Mouse (Mus musculus) small intestine, adult 2 months (tissue): ENCODE data around the gene Rab3gap1.

Source experiments
- CTCF ChIP-seq: fragments of 200-500 bp; IDR thresholded peaks from 2 replicates; pipeline ENCODE4 v1.5.1; 2012; ENCODE audit warnings: low read depth, mild to moderate bottlenecking, control low read depth, inconsistent platforms, low read length, moderate library complexity, mixed read lengths; ENCODE audit not compliant: insufficient replicate concordance, insufficient read length; ENCODE audit errors: extremely low read depth
- POLR2A ChIP-seq: fragments of 200-500 bp; IDR thresholded peaks from 2 replicates; pipeline ENCODE4 v1.6.1; 2012; ENCODE audit warnings: low read depth, mild to moderate bottlenecking, control low read depth, inconsistent platforms, low read length, moderate library complexity

GRCm38 (mm10) chr1:127983274-127983993 is 114.9 kb downstream of the Rab3gap1 start:
- no peak for TF ChIP-seq CTCF
- no peak for TF ChIP-seq POLR2A
